Mouse (Mus musculus): ENCODE measurements around the gene Serpina6. TPM values are rescaled to one million over a fixed set of nuclear protein-coding genes. Genes with fewer than 3 reads are reported as not detected.

Gene Serpina6
- total RNA-seq (2012; rRNA removed) (not detected in 2 replicates), polyA plus RNA-seq (2012; ENCODE audit: insufficient read depth in 1 of 2, insufficient read length in 2 of 2, low read depth in 1 of 2, low replicate concordance in 2 of 2, missing spikeins in 1 of 2) (not detected)

DNA sequence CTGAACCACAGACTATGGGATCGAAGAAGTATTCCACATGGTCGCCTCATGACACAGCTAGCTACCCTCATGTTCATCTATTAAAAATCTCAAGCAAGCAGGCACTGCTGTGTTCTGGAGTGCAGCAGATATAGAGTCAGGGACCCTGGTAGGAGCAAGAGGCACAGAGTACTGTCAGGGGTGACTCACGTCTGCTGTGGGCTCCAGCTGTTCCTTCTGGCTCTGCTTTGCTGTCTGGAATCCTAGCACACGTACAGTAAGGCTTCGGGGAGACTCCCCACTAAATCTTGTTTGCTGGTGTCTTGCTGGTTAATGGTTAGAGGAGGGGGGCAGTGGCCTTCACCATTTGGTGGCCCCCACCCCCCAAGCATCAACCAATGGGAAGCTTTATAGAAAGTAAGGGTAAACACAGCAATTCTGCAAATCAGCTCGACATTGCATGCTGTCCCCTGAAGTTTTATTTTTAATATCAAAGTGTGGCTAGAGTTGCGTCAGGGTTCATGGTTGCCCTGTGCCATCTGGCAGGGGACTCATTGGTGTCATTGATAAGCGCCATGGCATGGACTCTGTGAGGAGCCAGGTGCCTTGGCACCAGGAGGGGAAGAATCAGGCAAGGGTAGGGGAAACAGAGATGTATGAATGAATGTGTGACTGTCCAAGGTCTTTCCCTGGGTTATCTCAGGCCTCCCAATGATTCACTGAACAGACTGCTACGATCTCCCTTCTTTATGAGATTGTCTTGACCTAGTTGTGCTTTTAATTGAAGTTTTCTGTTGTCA is at the start of gene Serpina6:
Serpina6 (minus strand) TSS at position 365 of the 779 bp plus-strand sequence.
- Histone ChIP-seq H3K27ac (ENCODE audit: control insufficient read depth, low read depth, low read length) (no peak within 1 kb of the TSS), H3K9me3 (replicated peaks; ENCODE audit: insufficient read depth, low read length) (no peaks in the 10 kb centered on the region)
- TF ChIP-seq MYC (IDR thresholded peaks at IDR 0.05; ENCODE audit: low read depth, low read length) (no peak), ZMIZ1 (IDR thresholded peaks at IDR 0.05; ENCODE audit: low read depth, low read length) (no peak), POLR2AphosphoS5 (IDR thresholded peaks at IDR 0.05; ENCODE audit: borderline replicate concordance, low read depth, low read length) (no peak), MAX (IDR thresholded peaks at IDR 0.05; ENCODE audit: low read length) (no peak)

DNA sequence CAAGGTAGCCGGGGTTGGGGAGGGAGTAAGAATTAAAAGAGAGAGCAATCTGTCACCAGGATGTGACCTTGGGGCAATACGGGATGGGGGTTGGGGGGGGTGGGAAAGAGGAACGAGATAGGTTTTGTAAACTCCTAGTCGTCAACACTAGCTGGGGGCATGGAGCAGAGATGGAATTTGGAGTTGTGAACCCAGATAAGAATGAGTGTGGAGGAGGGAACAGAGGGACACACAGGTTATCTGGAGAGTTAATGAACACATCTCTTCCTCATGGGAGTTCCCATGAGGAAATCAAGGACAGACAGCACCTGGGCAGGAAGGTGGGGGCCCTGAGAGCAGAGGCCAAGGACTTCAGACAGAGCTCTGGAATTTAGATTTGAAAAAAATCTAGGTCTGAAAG is 49.1 kb upstream of the Serpina6 start:
- Histone ChIP-seq H3K4me1 (ENCODE audit: control insufficient read depth in 1 of 2, insufficient read depth in 2 of 2, low read length in 2 of 2) (no peaks in the 10 kb centered on the region), H3K27me3 (ENCODE audit: control insufficient read depth in 1 of 2, insufficient read depth in 2 of 2, low read length in 2 of 2) (no peaks in the 10 kb centered on the region), H3K4me3 (ENCODE audit: control insufficient read depth in 1 of 2, insufficient read depth in 1 of 2, low read depth in 2 of 2, low read length in 2 of 2) (no peak overlapping the region), H3K9me3 (replicated peaks; ENCODE audit: insufficient read depth, low read length) (no peaks in the 10 kb centered on the region), H3K36me3 (ENCODE audit: control insufficient read depth in 1 of 2, insufficient read depth in 2 of 2, low read length in 2 of 2) (no peaks in the 10 kb centered on the region), H3K79me2 (ENCODE audit: control insufficient read depth, insufficient read depth, low read length, poor library complexity) (no peaks in the 10 kb centered on the region), H3K27ac (ENCODE audit: control insufficient read depth, low read depth, low read length) (no peak overlapping the region), H3K9ac (ENCODE audit: control insufficient read depth, low read depth, low read length, poor library complexity, severe bottlenecking) (no peak overlapping the region)
- DNase-seq (ENCODE audit: low read depth, low spot score): no peak
- TF ChIP-seq MXI1 (IDR thresholded peaks at IDR 0.05; ENCODE audit: low read depth, low read length) (no peak), NELFE (IDR thresholded peaks at IDR 0.05; ENCODE audit: low read depth, low read length) (no peak), TBP (IDR thresholded peaks at IDR 0.05; ENCODE audit: low read depth, low read length) (no peak), MEF2A (IDR thresholded peaks at IDR 0.05; ENCODE audit: extremely low read depth, insufficient replicate concordance, low read depth, low read length, poor library complexity, severe bottlenecking) (no peak), USF2 (IDR thresholded peaks at IDR 0.05; ENCODE audit: borderline replicate concordance in 1 of 2, insufficient read depth in 1 of 2, low read depth in 1 of 2, low read length in 2 of 2) (no peak), EP300 (IDR thresholded peaks at IDR 0.05; ENCODE audit: low read depth in 1 of 2, low read length in 2 of 2) (no peak), UBTF (IDR thresholded peaks at IDR 0.05; ENCODE audit: borderline replicate concordance, insufficient read depth, low read depth, low read length) (no peak), TCF12 (IDR thresholded peaks at IDR 0.05; ENCODE audit: low read depth, low read length) (no peak), CHD1 (IDR thresholded peaks at IDR 0.05; ENCODE audit: low read depth, low read length) (no peak), HCFC1 (IDR thresholded peaks at IDR 0.05; ENCODE audit: low read depth, low read length) (no peak), CTCF (IDR thresholded peaks at IDR 0.05 in 2 of 3, conservative IDR thresholded peaks at IDR 0.05 in 1 of 3; ENCODE audit: control insufficient read depth in 1 of 3, insufficient read depth in 1 of 3, low read depth in 2 of 3, low read length in 3 of 3, poor library complexity in 1 of 3, severe bottlenecking in 1 of 3) (no peak), NRF1 (IDR thresholded peaks at IDR 0.05; ENCODE audit: insufficient read depth, low read depth, low read length, poor library complexity, severe bottlenecking) (no peak), SIN3A (IDR thresholded peaks at IDR 0.05; ENCODE audit: low read length) (no peak), CHD2 (IDR thresholded peaks at IDR 0.05; ENCODE audit: low read length) (no peak), ZMIZ1 (IDR thresholded peaks at IDR 0.05; ENCODE audit: low read depth, low read length) (no peak), ZNF384 (IDR thresholded peaks at IDR 0.05; ENCODE audit: low read depth, low read length) (no peak), RCOR1 (IDR thresholded peaks at IDR 0.05; ENCODE audit: low read depth, low read length) (no peak)

More for the DNA sequence above, at the start of gene Serpina6:
- no peaks in the 10 kb centered on the region; a peak in 1 of 4 replicates for H3K27me3 ChIP-seq (ENCODE audit: control insufficient read depth in 1 of 2, insufficient read depth in 2 of 2, low read length in 2 of 2)
- H3K79me2 ChIP-seq (ENCODE audit: control insufficient read depth, insufficient read depth, low read length, poor library complexity): no peaks in the 10 kb centered on the region
- no peak for DNase-seq (ENCODE audit: low read depth, low spot score)
- no peaks in the 10 kb centered on the region for H3K36me3 ChIP-seq (ENCODE audit: control insufficient read depth in 1 of 2, insufficient read depth in 2 of 2, low read length in 2 of 2)
- H3K4me3 ChIP-seq (ENCODE audit: control insufficient read depth in 1 of 2, insufficient read depth in 1 of 2, low read depth in 2 of 2, low read length in 2 of 2): no peak within 1 kb of the TSS
- H3K9ac ChIP-seq (ENCODE audit: control insufficient read depth, low read depth, low read length, poor library complexity, severe bottlenecking): no peak within 1 kb of the TSS
- no peaks in the 10 kb centered on the region for H3K4me1 ChIP-seq (ENCODE audit: control insufficient read depth in 1 of 2, insufficient read depth in 2 of 2, low read length in 2 of 2)
